Mouse (Mus musculus) megakaryocyte-erythroid progenitor cell, adult 5-6 weeks (primary cell): ENCODE results near the gene Esp22. TPM values are rescaled to one million over a fixed set of nuclear protein-coding genes. Genes with fewer than 3 reads are reported as not detected.
"Not testable (repeated sequence)": the region's sequence is repeated elsewhere in the genome, so short reads cannot be mapped to it uniquely, and the experiment has no call there.

Experiments
- ATAC-seq: replicated peaks from 2 replicates; pipeline ENCODE4 v1.8.0; 2016; ENCODE audit warnings: mild to moderate bottlenecking, inconsistent platforms; ENCODE audit not compliant: severe bottlenecking, poor library complexity, low FRiP score, low TSS enrichment
- total RNA-seq, 2 experiments: library from RNA; stranded (forward) in 1 of 2; stranded (reverse) in 1 of 2; fragments of 200-1000, 215-1000 nt in 1 of 2; fragments of >200 nt in 1 of 2; fragmentation: Nextera tagmentation in 1 of 2; gene quantifications; 2 replicates each; pipeline ENCODE4 v1.2.3; 2014 to 2017

Gene Esp22
- not detected in 2 replicates for total RNA-seq (2014; fragmentation: Nextera tagmentation)
- total RNA-seq (2017) = not detected in 2 replicates

GRCm38 (mm10) chr17:39095034-39095433, at the start of gene Esp22:
Esp22 (plus strand) TSS chr17:39095334.
- ATAC-seq = no peak

GRCm38 (mm10) chr17:39063641-39064040, 31.5 kb upstream of the Esp22 start:
- ATAC-seq = no peak

- ATAC-seq = no peak
These were observed 18.2 kb upstream of the Esp22 start, which contains the start of gene Esp23 for GRCm38 (mm10) chr17:39076937-39077336. Esp23 (minus strand) TSS chr17:39077037.

GRCm38 (mm10) chr17:39107126-39107525, 12.0 kb downstream of the Esp22 start:
- not testable (repeated sequence) for ATAC-seq

- not testable (repeated sequence) for ATAC-seq
These were observed 34.0 kb downstream of the Esp22 start for GRCm38 (mm10) chr17:39129156-39129555.

Other genes with a start within 250 kb of the Esp22 start
- gene Esp24, start 58.6 kb upstream of the Esp22 start, total RNA-seq (2014; fragmentation: Nextera tagmentation) = not detected in 2 replicates
- not detected in 2 replicates for gene Esp24, start 58.6 kb upstream of the Esp22 start, total RNA-seq (2017)
- gene Gm21903, start 52.0 kb upstream of the Esp22 start, total RNA-seq (2014; fragmentation: Nextera tagmentation) = not detected in 2 replicates
- gene Gm21903, start 52.0 kb upstream of the Esp22 start, total RNA-seq (2017) = not detected in 2 replicates
- not detected in 2 replicates for gene Esp23, start 18.3 kb upstream of the Esp22 start, total RNA-seq (2014; fragmentation: Nextera tagmentation)
- not detected in 2 replicates for gene Esp23, start 18.3 kb upstream of the Esp22 start, total RNA-seq (2017)